Mouse (Mus musculus): ENCODE measurements at regions not wholly inside any gene's neighbourhood (a gene's known extent, or its start where the extent isn't known, plus 50 kb on each side); places are given as distances from the start of the nearest gene placed in this dataset.

DNA sequence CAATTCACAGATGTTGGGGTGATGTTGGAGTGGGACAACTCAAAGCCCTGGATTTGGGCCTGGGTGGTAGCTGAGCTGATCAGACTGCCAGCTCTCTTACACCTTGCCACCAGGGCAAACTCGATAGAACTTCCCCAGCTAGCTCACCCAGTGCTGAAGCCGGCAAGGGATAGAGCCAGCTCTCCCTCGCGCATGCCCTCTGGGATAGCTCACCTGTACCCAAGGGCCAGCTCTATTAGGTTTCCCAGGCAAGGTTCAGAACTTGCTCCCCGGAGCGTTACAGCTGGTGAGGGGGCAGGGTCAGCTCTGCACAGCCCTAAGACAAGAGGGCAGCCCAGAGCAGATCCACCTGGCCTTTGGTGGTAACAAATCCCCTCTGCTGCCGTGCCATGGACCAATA is 54.1 kb upstream of the 1700012A03Rik start:
- H3K9ac ChIP-seq (ENCODE audit: low read depth, low read length): no peak overlapping the region
- H3K4me3 ChIP-seq (ENCODE audit: low read depth, low read length): no peak overlapping the region
- no peak overlapping the region for H3K27ac ChIP-seq (ENCODE audit: low read depth, low read length)
- ATAC-seq: no peak
- 85% methylated on average over 7 of the region's 7 CpGs for WGBS
- H3K9me3 ChIP-seq (ENCODE audit: control insufficient read depth): no peaks in the 10 kb centered on the region
- H3K4me2 ChIP-seq (replicated peaks; ENCODE audit: low read depth): no peak overlapping the region
- no peaks in the 10 kb centered on the region for H3K4me1 ChIP-seq (replicated peaks; ENCODE audit: control insufficient read depth, insufficient read depth, low read length)
- no peak for TF ChIP-seq CTCF (IDR thresholded peaks at IDR 0.05; ENCODE audit: low read depth)
- no peaks in the 10 kb centered on the region for H3K36me3 ChIP-seq (ENCODE audit: control insufficient read depth, insufficient read depth)
- no peaks in the 10 kb centered on the region for H3K27me3 ChIP-seq (replicated peaks; ENCODE audit: control insufficient read depth, insufficient read depth, low read length)

DNA sequence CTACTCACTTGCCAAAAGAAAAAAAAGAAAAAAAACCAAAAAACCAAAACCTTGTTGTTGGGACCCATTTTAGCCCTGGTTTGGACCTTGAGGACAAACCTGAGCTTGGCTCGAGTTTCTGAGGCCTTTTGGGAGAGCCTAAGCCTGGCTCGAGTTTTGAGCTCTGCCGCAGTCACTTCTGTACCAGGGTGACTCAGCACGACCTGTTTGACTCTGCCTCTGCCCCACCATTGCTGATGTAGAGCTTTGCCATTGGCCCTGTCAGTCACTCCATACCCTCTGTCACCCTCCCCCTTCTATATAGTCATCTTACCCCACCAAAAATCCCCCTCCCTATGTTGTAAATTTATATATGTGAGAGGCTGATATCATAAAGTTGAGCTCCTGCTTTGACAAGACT is 54.8 kb upstream of the 1700012A03Rik start:
- no peak for TF ChIP-seq CTCF (IDR thresholded peaks at IDR 0.05; ENCODE audit: low read depth)
- WGBS: 76% methylated on average over 4 of the region's 4 CpGs
- Histone ChIP-seq H3K9me3 (ENCODE audit: control insufficient read depth) (no peaks in the 10 kb centered on the region), H3K9ac (ENCODE audit: low read depth, low read length) (no peak overlapping the region), H3K4me1 (replicated peaks; ENCODE audit: control insufficient read depth, insufficient read depth, low read length) (no peaks in the 10 kb centered on the region), H3K27me3 (replicated peaks; ENCODE audit: control insufficient read depth, insufficient read depth, low read length) (no peaks in the 10 kb centered on the region), H3K4me2 (replicated peaks; ENCODE audit: low read depth) (no peak overlapping the region), H3K4me3 (ENCODE audit: low read depth, low read length) (no peak overlapping the region), H3K27ac (ENCODE audit: low read depth, low read length) (no peak overlapping the region), H3K36me3 (ENCODE audit: control insufficient read depth, insufficient read depth) (no peaks in the 10 kb centered on the region)
- ATAC-seq: no peak

DNA sequence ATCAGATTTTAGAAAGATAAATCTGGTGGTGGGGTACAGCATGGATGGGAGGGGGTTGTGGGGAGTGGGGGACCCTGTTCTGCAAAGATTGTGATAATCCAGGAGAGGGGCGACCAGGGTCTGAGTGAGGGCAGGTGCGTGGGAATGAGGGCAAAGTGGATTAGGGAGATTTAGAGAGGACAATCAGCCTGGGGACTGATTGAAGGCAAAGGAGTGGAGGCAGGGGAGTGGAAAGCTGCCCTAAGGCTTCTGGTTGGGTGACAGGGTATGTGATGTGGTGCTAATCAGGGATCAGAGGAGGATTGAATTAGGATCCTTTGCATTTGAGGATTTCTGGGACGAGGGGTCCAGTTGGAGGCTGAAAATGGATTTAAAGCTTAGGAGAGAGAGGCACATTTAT is 64.3 kb upstream of the 1700012A03Rik start:
- Histone ChIP-seq H3K27me3 (replicated peaks; ENCODE audit: control insufficient read depth, insufficient read depth, low read length) (no peaks in the 10 kb centered on the region), H3K4me2 (replicated peaks; ENCODE audit: low read depth) (no peak overlapping the region), H3K27ac (ENCODE audit: low read depth, low read length) (no peak overlapping the region), H3K9ac (ENCODE audit: low read depth, low read length) (no peak overlapping the region), H3K4me3 (ENCODE audit: low read depth, low read length) (no peak overlapping the region), H3K4me1 (replicated peaks; ENCODE audit: control insufficient read depth, insufficient read depth, low read length) (no peaks in the 10 kb centered on the region), H3K36me3 (ENCODE audit: control insufficient read depth, insufficient read depth) (no peaks in the 10 kb centered on the region), H3K9me3 (ENCODE audit: control insufficient read depth) (no peaks in the 10 kb centered on the region)
- no peak for TF ChIP-seq CTCF (IDR thresholded peaks at IDR 0.05; ENCODE audit: low read depth)
- 40% methylated on average over 3 of the region's 3 CpGs for WGBS
- ATAC-seq: no peak

DNA sequence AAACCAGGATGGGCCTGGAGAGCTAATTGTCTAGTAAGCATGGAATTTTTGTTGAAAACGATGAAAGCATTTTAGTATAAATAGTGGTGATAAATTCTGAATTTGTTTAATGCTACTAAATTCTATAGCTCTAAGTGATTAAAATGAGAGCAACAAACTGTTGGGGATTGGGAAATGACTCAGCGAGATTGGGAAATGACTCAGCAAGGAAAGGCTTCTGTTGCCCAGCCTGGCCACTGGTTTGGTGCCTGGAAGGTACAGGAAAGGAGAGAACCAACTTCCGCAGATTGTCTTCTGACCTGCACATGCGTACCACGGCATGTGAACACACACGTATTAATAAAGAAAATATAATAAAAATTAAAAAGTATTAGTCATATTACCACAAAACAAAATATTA is 73.3 kb upstream of the 1700012A03Rik start:
- Histone ChIP-seq H3K4me2 (replicated peaks; ENCODE audit: low read depth) (no peak overlapping the region), H3K9me3 (ENCODE audit: control insufficient read depth) (no peaks in the 10 kb centered on the region), H3K4me3 (ENCODE audit: low read depth, low read length) (no peak overlapping the region), H3K9ac (ENCODE audit: low read depth, low read length) (no peak overlapping the region), H3K27me3 (replicated peaks; ENCODE audit: control insufficient read depth, insufficient read depth, low read length) (no peaks in the 10 kb centered on the region), H3K27ac (ENCODE audit: low read depth, low read length) (no peak overlapping the region), H3K4me1 (replicated peaks; ENCODE audit: control insufficient read depth, insufficient read depth, low read length) (no peaks in the 10 kb centered on the region), H3K36me3 (ENCODE audit: control insufficient read depth, insufficient read depth) (no peaks in the 10 kb centered on the region)
- ATAC-seq: no peak
- TF ChIP-seq CTCF (IDR thresholded peaks at IDR 0.05; ENCODE audit: low read depth): no peak
- WGBS: 90% methylated on average over 6 of the region's 6 CpGs

DNA sequence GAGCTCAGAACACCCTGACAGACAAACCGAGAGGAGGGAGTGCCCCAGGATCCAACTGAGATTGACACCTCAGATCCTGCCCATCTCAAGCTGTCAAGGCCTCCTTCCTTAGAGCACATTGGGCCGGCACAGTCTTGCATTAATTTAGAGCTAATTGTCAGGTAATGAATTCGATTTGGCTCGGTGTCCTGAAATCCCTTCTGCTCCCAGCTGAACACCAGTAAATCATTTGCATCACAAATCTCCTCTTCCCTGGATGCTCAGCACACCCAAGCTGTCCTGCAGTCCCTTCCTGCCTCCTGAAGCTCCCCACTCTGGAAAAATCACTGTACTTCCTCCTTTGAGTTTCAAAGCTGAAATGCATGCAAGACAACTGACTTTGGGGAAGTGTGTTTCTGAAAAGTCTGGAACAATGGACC is 102.0 kb upstream of the 1700012A03Rik start:
- no peak overlapping the region for H3K4me2 ChIP-seq (replicated peaks; ENCODE audit: low read depth)
- H3K9ac ChIP-seq (ENCODE audit: low read depth, low read length): no peak overlapping the region
- no peak for ATAC-seq
- no peak overlapping the region for H3K4me3 ChIP-seq (ENCODE audit: low read depth, low read length)
- no peaks in the 10 kb centered on the region for H3K9me3 ChIP-seq (ENCODE audit: control insufficient read depth)
- no peaks in the 10 kb centered on the region for H3K27me3 ChIP-seq (replicated peaks; ENCODE audit: control insufficient read depth, insufficient read depth, low read length)
- no peaks in the 10 kb centered on the region for H3K4me1 ChIP-seq (replicated peaks; ENCODE audit: control insufficient read depth, insufficient read depth, low read length)
- 45% methylated on average over 4 of the region's 4 CpGs for WGBS
- no peak overlapping the region for H3K27ac ChIP-seq (ENCODE audit: low read depth, low read length)
- no peak for TF ChIP-seq CTCF (IDR thresholded peaks at IDR 0.05; ENCODE audit: low read depth)
- no peaks in the 10 kb centered on the region for H3K36me3 ChIP-seq (ENCODE audit: control insufficient read depth, insufficient read depth)

DNA sequence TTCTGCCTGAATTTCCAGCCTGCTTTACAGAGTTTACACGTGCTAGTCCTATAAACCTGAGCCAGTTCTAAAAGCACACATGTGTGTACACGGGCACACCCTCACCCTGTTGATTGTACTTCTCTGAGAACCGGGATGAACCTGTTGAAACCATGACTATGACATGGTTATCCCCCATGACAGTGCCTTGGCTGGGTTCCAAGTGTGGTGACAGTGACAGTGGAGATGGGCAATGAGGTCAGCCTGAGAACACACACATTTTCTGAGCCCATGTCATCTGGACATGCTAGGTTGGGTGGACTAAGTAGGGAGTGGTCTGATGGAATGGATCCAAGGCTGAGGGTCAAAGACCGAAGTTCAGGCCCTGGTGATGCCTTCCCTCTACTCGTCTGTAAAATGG is 103.5 kb upstream of the 1700012A03Rik start:
- Histone ChIP-seq H3K9me3 (ENCODE audit: control insufficient read depth) (no peaks in the 10 kb centered on the region), H3K9ac (ENCODE audit: low read depth, low read length) (no peak overlapping the region), H3K4me3 (ENCODE audit: low read depth, low read length) (no peak overlapping the region), H3K4me2 (replicated peaks; ENCODE audit: low read depth) (no peak overlapping the region), H3K36me3 (ENCODE audit: control insufficient read depth, insufficient read depth) (no peaks in the 10 kb centered on the region), H3K4me1 (replicated peaks; ENCODE audit: control insufficient read depth, insufficient read depth, low read length) (no peaks in the 10 kb centered on the region), H3K27ac (ENCODE audit: low read depth, low read length) (no peak overlapping the region), H3K27me3 (replicated peaks; ENCODE audit: control insufficient read depth, insufficient read depth, low read length) (no peaks in the 10 kb centered on the region)
- 75% methylated on average over 5 of the region's 5 CpGs for WGBS
- no peak for ATAC-seq
- TF ChIP-seq CTCF (IDR thresholded peaks at IDR 0.05; ENCODE audit: low read depth): no peak

DNA sequence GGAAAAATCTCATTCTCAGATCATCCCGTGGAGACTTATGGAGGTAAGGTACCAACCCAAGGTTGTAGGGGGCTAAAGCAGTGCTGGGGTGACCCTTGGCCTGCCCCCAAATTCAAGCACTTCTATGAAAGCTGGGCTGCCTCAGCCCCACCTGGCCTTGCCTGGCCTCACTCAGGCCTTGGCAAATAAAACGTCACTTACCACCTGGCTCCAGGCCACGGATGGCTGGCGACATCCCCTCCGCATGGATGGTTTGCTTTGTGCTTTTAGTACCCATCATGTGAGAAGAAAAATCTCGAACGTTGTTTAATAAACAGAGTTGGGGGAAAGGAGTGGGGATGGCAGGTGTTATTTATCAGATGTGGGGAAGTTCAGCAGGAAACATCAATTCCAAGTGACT is 104.7 kb upstream of the 1700012A03Rik start:
- no peak overlapping the region for H3K4me2 ChIP-seq (replicated peaks; ENCODE audit: low read depth)
- H3K4me1 ChIP-seq (replicated peaks; ENCODE audit: control insufficient read depth, insufficient read depth, low read length): no peaks in the 10 kb centered on the region
- H3K27me3 ChIP-seq (replicated peaks; ENCODE audit: control insufficient read depth, insufficient read depth, low read length): no peaks in the 10 kb centered on the region
- no peak overlapping the region for H3K27ac ChIP-seq (ENCODE audit: low read depth, low read length)
- no peak overlapping the region for H3K9ac ChIP-seq (ENCODE audit: low read depth, low read length)
- no peak for TF ChIP-seq CTCF (IDR thresholded peaks at IDR 0.05; ENCODE audit: low read depth)
- 50% methylated on average over 7 of the region's 7 CpGs for WGBS
- no peaks in the 10 kb centered on the region for H3K9me3 ChIP-seq (ENCODE audit: control insufficient read depth)
- H3K4me3 ChIP-seq (ENCODE audit: low read depth, low read length): no peak overlapping the region
- no peak for ATAC-seq
- no peaks in the 10 kb centered on the region for H3K36me3 ChIP-seq (ENCODE audit: control insufficient read depth, insufficient read depth)

Data from intestine, postnatal 0 days (tissue).